Mouse (Mus musculus) heart, postnatal 0 days (tissue): ENCODE measurements around the gene Scgn. TPM values are rescaled to one million over a fixed set of nuclear protein-coding genes. Genes with fewer than 3 reads are reported as not detected.

ENCODE experiments used
- ATAC-seq: fragments of 200-750 bp; cut with Nextera tagmentation; 2 replicates; pipeline ENCODE4 v1.8.0; 2017; ENCODE audit warnings: low read depth, moderate number of reproducible peaks, moderate library complexity; ENCODE audit not compliant: insufficient read depth
- DNase-seq: peaks from one replicate; pipeline ENCODE4 v3.0.0-alpha.2; 2016; ENCODE audit warnings: low spot score
- H3K27ac ChIP-seq: fragments of 300-500 bp; sonication (generic); 2 replicates; pipeline ENCODE4 v1.5.1; 2014; ENCODE audit warnings: low read depth, mild to moderate bottlenecking
- H3K27me3 ChIP-seq: fragments of 300-500 bp; sonication (generic); 2 replicates; pipeline ENCODE4 v1.6.1; 2014; ENCODE audit warnings: low read length, mixed read lengths; ENCODE audit not compliant: control insufficient read depth, insufficient read depth
- H3K36me3 ChIP-seq: fragments of 300-500 bp; sonication (generic); replicated peaks from 2 replicates; pipeline ENCODE4 v1.6.1; 2014; ENCODE audit warnings: low read length, mixed read lengths; ENCODE audit not compliant: control insufficient read depth, insufficient read depth
- H3K4me1 ChIP-seq: fragments of 300-500 bp; sonication (generic); 2 replicates; pipeline ENCODE4 v1.6.1; 2014; ENCODE audit warnings: antibody characterized with exemption; ENCODE audit not compliant: control insufficient read depth, insufficient read depth
- H3K4me2 ChIP-seq: fragments of 300-500 bp; sonication (generic); 2 replicates; pipeline ENCODE4 v1.6.1; 2014; ENCODE audit warnings: low read depth, mild to moderate bottlenecking, low read length, moderate library complexity
- H3K4me3 ChIP-seq: fragments of 300-500 bp; sonication (generic); 2 replicates; pipeline ENCODE4 v1.5.1; 2014; ENCODE audit warnings: low read depth, low read length
- H3K9ac ChIP-seq: fragments of 300-500 bp; sonication (generic); replicated peaks from 2 replicates; pipeline ENCODE4 v1.6.1; 2014; ENCODE audit warnings: low read depth, low read length, mixed read lengths
- H3K9me3 ChIP-seq: fragments of 300-500 bp; sonication (generic); replicated peaks from 2 replicates; pipeline ENCODE4 v1.6.1; 2016; ENCODE audit warnings: low read length; ENCODE audit not compliant: control insufficient read depth
- CTCF ChIP-seq: IDR thresholded peaks from 2 replicates; pipeline ENCODE4 v1.5.1; 2016; ENCODE audit warnings: antibody characterized with exemption, control low read depth, low read depth
- EP300 ChIP-seq: IDR thresholded peaks from 2 replicates; pipeline ENCODE4 v1.6.1; 2016; ENCODE audit warnings: antibody characterized with exemption, low read depth
- WGBS: fragments of 180-500 bp; shearing (Covaris S2); extraction: QIAGEN DNeasy Blood & Tissue Kit; methylation state at CpG from one replicate; pipeline ENCODE4 v1.1.7; 2014; 5-methylcytosine and 5-hydroxymethylcytosine counted together
- polyA plus RNA-seq: library from polyadenylated mRNA; unstranded; fragments of >200 nt; fragmentation: Nextera tagmentation; extraction: Ambion mirVana; gene quantifications from 2 replicates; pipeline ENCODE4 v1.2.1, GENCODE M21; 2015
- total RNA-seq: library from RNA; depleted of rRNA; stranded (reverse); fragments of >200 nt; gene quantifications from 2 replicates; pipeline ENCODE4 v1.2.3, GENCODE M21; 2014; ENCODE audit warnings: low replicate concordance

Gene Scgn
- total and polyA plus RNA-seq, 2 experiments from 2014 or later = not detected

DNA sequence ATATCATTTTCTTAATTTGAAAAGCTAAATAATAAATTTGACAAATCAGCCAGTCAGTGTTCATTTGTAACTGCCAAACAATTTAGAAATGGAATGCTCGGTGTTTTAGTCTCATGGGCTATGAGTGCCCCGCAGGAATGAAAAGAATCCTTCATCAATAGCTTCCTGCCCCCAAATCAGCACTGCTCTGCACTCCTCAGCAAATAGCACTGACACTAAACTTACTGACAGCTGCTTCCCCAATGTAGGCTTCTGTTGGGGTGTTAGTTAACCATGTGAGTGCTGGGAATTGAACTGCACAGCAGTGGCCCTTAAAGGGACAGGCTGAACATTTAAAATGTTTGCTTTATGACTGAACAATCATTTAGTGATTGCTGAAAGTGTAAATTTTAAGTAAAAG, 31.2 kb downstream of the Scgn start:
- no peak for TF ChIP-seq CTCF
- TF ChIP-seq EP300 = no peak
- WGBS = 5% methylated on average over 2 of the region's 2 CpGs
- no peaks in the 10 kb centered on the region for H3K4me1 ChIP-seq
- H3K4me3 ChIP-seq = no peak overlapping the region
- H3K9me3 ChIP-seq = no peaks in the 10 kb centered on the region
- H3K4me2 ChIP-seq = no peak overlapping the region
- no peaks in the 10 kb centered on the region for H3K36me3 ChIP-seq
- no peak for DNase-seq
- H3K27me3 ChIP-seq = no peaks in the 10 kb centered on the region
- no peak for ATAC-seq
- no peak overlapping the region for H3K9ac ChIP-seq
- no peak overlapping the region for H3K27ac ChIP-seq

DNA sequence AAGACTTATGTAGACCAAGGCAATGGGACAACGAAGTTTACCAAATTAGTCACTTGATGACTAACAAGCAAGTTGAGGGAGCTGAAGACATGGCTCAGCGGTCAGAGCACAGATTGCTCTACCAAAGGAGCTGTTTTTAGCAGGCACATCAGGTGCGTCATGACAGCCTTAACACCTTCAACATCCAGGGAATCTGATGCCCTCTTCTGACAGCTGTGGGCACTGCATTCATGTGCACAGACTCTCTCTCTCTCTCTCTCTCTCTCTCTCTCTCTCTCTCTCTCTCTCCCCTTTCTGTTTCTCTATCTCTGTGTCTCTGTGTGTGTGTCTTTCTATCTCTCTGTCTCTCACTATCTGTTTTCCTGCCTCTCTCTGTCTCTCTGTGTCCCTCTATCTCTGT, 40.1 kb downstream of the Scgn start:
- no peak for ATAC-seq
- no peaks in the 10 kb centered on the region for H3K4me1 ChIP-seq
- H3K36me3 ChIP-seq = no peaks in the 10 kb centered on the region
- no peaks in the 10 kb centered on the region for H3K9me3 ChIP-seq
- H3K4me3 ChIP-seq = no peak overlapping the region
- no peaks in the 10 kb centered on the region for H3K27me3 ChIP-seq
- TF ChIP-seq EP300 (no peak), CTCF (peak; percentile 41)
- H3K27ac ChIP-seq = no peak overlapping the region
- no peak overlapping the region for H3K4me2 ChIP-seq
- H3K9ac ChIP-seq = no peak overlapping the region
- no peak for DNase-seq
- 42% methylated on average over 3 of the region's 3 CpGs for WGBS

DNA sequence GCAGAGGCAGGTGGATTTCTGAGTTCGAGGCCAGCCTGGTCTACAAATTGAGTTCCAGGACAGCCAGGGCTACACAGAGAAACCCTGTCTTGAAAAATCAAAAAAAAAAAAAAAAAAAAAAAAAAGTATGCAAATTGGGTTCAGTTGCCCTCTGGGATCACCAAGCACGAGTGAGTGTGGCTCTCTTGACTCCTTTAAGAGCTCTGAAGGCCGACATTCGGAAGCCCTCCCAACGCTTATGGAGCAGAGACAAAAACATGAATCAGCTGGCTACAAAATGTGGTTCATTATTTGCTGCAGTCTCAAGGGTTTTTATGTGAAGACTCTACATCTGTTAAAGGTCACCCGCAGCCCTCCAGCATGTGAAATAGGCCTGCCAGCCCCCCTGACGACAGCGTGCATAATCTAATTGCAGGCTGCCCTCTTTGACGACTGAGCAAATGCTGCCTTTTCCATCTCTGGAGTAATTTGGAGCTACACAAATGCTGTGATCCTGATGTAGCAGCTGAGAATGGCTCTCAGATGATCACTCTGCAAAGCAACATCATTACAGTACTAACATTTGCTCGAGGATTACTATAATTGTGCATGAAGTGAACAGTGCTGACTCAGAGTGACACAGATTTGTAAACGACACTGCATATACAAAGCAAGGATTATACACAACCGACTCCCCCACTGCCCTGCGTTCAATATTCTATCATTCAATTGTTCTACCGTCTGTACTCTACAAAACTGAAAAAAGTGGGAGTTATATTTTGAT, 41.3 kb downstream of the Scgn start:
- Histone ChIP-seq H3K27me3 (no peaks in the 10 kb centered on the region), H3K4me2 (no peak overlapping the region), H3K27ac (no peak overlapping the region), H3K9me3 (no peaks in the 10 kb centered on the region), H3K4me1 (no peaks in the 10 kb centered on the region), H3K36me3 (no peaks in the 10 kb centered on the region), H3K9ac (no peak overlapping the region), H3K4me3 (no peak overlapping the region)
- no peak for ATAC-seq
- no peak for DNase-seq
- WGBS = 69% methylated on average over 14 of the region's 14 CpGs
- TF ChIP-seq EP300 = no peak
- no peak for TF ChIP-seq CTCF

DNA sequence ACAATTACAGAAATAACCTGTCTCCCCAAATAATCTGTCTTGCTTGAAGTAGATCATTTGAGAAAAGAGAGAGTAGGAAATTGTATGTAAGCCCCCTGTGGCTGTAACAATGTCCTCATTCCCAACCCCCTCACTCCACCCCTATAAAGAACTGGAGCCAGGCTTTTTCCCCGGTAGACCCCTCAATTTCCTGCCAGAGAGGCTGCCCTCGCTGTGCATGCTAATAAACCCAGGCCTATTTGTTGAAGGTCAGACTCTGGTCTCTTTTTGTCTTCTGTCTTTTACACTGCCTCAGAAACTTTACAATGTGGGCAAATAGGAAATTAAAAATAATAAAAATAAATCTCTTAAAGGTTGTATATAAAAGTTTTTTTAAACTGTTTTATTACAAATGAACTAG, 44.8 kb downstream of the Scgn start:
- TF ChIP-seq CTCF (no peak), EP300 (no peak)
- ATAC-seq (no peak), DNase-seq (no peak)
- Histone ChIP-seq H3K4me1 (no peaks in the 10 kb centered on the region), H3K9ac (no peak overlapping the region), H3K4me3 (no peak overlapping the region), H3K9me3 (no peaks in the 10 kb centered on the region), H3K27me3 (no peaks in the 10 kb centered on the region), H3K4me2 (no peak overlapping the region), H3K27ac (no peak overlapping the region), H3K36me3 (no peaks in the 10 kb centered on the region)
- 61% methylated on average over 2 of the region's 2 CpGs for WGBS

DNA sequence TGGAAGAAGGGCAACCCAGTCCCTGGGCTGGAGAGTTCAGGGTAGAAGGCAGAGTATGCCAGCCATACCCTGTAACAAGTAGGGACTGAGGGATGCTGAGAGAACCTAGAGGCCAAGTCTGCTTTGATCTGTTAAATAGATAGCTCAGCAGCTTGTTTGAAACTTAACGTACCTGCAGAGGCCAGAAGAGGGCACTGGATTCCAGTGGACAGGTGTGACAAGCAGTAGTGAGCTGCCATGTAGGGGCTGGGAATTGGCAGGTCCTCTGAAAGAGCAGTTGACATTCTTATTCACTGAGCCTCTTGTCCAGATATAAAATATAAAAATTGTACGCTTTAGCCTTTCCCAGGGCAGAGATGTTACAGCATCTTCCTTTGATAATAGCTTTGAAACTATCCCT, 48.2 kb downstream of the Scgn start:
- Histone ChIP-seq H3K9me3 (no peaks in the 10 kb centered on the region), H3K36me3 (no peaks in the 10 kb centered on the region), H3K27me3 (no peaks in the 10 kb centered on the region), H3K9ac (no peak overlapping the region), H3K4me2 (no peak overlapping the region), H3K4me3 (no peak overlapping the region), H3K27ac (no peak overlapping the region), H3K4me1 (no peaks in the 10 kb centered on the region)
- no peak for DNase-seq
- TF ChIP-seq EP300 (no peak), CTCF (no peak)
- 56% methylated on average over 2 of the region's 2 CpGs for WGBS
- ATAC-seq = no peak

DNA sequence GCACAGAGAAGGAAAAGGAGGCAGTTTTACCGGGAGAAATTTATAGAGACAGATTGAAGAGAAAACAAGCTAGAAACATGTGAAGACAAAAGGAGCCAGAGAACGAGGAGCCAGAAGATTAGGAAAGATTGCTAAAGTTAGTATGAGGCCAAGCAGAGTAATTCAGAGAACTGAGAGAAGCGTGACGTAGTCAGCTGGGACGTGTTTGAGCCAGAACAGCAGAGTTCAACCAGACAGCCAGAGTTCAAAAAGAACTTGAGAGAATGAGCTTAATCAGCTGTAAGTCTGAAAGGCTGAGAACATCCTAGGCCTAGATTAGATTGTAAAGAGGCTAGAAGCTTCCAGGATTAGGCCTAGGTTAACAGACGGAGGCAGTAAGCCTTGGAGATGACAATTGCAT, 50.7 kb downstream of the Scgn start:
- Histone ChIP-seq H3K9ac (no peak overlapping the region), H3K27ac (no peak overlapping the region), H3K36me3 (no peaks in the 10 kb centered on the region), H3K27me3 (no peaks in the 10 kb centered on the region), H3K9me3 (no peaks in the 10 kb centered on the region), H3K4me3 (no peak overlapping the region), H3K4me1 (no peaks in the 10 kb centered on the region), H3K4me2 (no peak overlapping the region)
- ATAC-seq = no peak
- 29% methylated on average over 6 of the region's 6 CpGs for WGBS
- no peak for TF ChIP-seq CTCF
- TF ChIP-seq EP300 = no peak
- no peak for DNase-seq
